Mouse (Mus musculus) neural tube, embryonic 15.5 days (tissue): ENCODE data around the gene H13. TPM values are rescaled to one million over a fixed set of nuclear protein-coding genes. Genes with fewer than 3 reads are reported as not detected.

ENCODE experiments used
- ATAC-seq: fragments of 200-750 bp; cut with Nextera tagmentation; 2 replicates; pipeline ENCODE4 v1.8.0; 2017; ENCODE audit warnings: mild to moderate bottlenecking, moderate TSS enrichment, moderate library complexity; ENCODE audit not compliant: low FRiP score
- H3K27ac ChIP-seq: fragments of 300-500 bp; sonication (generic); replicated peaks from 2 replicates; pipeline ENCODE4 v1.5.1; 2015; ENCODE audit warnings: mild to moderate bottlenecking, inconsistent platforms
- H3K27me3 ChIP-seq: fragments of 300-500 bp; sonication (generic); replicated peaks from 2 replicates; pipeline ENCODE4 v1.6.1; 2015; ENCODE audit warnings: inconsistent platforms
- H3K36me3 ChIP-seq: fragments of 300-500 bp; sonication (generic); 2 replicates; pipeline ENCODE4 v1.6.1; 2015; ENCODE audit warnings: inconsistent platforms
- H3K4me1 ChIP-seq: fragments of 300-500 bp; sonication (generic); 2 replicates; pipeline ENCODE4 v1.6.1; 2015; ENCODE audit warnings: inconsistent platforms
- H3K4me2 ChIP-seq: fragments of 300-500 bp; sonication (generic); 2 replicates; pipeline ENCODE4 v1.6.1; 2015; ENCODE audit warnings: inconsistent platforms, mild to moderate bottlenecking, moderate library complexity
- H3K4me3 ChIP-seq: fragments of 300-500 bp; sonication (generic); replicated peaks from 2 replicates; pipeline ENCODE4 v1.5.1; 2015; ENCODE audit warnings: mild to moderate bottlenecking, inconsistent platforms
- H3K9ac ChIP-seq: fragments of 300-500 bp; sonication (generic); replicated peaks from 2 replicates; pipeline ENCODE4 v1.6.1; 2015; ENCODE audit warnings: mild to moderate bottlenecking, inconsistent platforms
- H3K9me3 ChIP-seq: fragments of 300-500 bp; sonication (generic); replicated peaks from 2 replicates; pipeline ENCODE4 v1.6.1; 2016; ENCODE audit warnings: inconsistent platforms
- WGBS: fragments of 180-500 bp; shearing (Covaris S2); methylation state at CpG from one replicate; pipeline ENCODE4 v1.1.7; 2015; ENCODE audit warnings: mixed read lengths; 5-methylcytosine and 5-hydroxymethylcytosine counted together
- polyA plus RNA-seq: library from polyadenylated mRNA; unstranded; fragments of >200 nt; fragmentation: Nextera tagmentation; extraction: Ambion mirVana; gene quantifications from 2 replicates; pipeline ENCODE4 v1.2.1, GENCODE M21; 2015

Gene H13
- polyA plus RNA-seq: 152 and 155 TPM in 2 replicates

DNA sequence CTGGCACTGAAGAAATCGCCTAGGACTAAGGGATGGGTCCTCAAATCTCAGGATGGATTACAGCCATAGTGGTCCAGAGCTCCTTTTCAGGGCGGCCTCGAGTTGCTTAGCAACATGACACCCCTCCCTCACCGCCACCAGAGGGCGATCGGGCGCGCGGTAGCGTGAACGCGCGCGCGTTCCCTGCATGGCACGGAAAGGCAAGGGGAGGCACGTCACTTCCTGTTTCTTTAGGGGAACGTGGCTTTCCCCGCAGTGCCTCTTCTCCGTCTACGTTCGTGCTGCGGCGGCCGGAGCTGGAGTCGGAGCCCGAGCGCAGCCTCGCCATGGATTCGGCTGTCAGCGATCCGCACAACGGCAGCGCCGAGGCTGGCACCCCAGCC, at the start of gene H13:
TSS of gene H13 (plus strand) at position 206 of the 383 bp plus-strand sequence.
- H3K9ac ChIP-seq: peak within 1 kb of the TSS; percentile 99
- H3K4me1 ChIP-seq: peaks cover 37% of the 10 kb centered on the region
- H3K4me2 ChIP-seq: peak within 1 kb of the TSS; percentile 92
- H3K4me3 ChIP-seq: peak within 1 kb of the TSS; percentile 97
- H3K9me3 ChIP-seq: no peaks in the 10 kb centered on the region
- ATAC-seq: peak; percentile 86
- WGBS: under 1% methylated on average over 35 of the region's 35 CpGs
- peak within 1 kb of the TSS; percentile 98 for H3K27ac ChIP-seq
- no peaks in the 10 kb centered on the region for H3K27me3 ChIP-seq
- peaks cover 7% of the 10 kb centered on the region for H3K36me3 ChIP-seq

DNA sequence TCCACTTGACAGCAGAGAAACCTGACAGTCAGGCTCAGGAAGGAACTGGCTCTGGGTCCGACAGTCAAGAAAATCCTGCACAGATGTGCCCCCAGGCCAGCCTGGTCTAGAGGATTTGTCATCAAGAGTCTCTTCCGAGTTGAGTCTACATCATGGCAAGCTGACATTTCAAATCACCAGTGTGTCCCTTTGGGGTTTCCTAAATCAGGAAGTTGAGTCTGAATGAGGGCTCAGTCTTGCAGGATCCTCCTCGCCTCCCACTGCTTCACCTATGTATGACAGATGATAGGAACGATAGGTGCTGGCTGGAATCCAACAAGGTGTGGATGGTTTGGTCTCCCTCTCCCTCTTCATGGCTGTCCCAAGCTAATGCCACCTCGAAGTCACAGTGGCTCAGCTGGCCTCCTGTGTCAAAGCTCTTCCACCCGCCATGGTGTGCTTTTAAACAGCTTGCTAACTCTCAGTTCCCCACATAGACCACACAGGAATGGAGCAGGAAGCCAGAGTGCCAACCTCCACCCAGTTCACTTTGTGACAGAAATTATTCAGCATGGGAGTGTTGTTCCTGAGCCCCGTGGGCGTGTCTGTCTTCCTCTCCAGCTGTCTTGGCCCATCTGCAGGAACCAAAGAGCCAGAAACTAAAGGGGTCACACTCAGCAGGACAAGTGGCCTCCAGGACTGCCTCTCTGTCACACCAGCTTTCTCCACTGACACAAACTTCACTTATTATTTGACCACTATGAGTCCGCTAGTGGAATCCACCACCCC, 48.7 kb upstream of the H13 start:
- WGBS: 82% methylated on average over 9 of the region's 9 CpGs
- Histone ChIP-seq H3K4me2 (no peak overlapping the region), H3K9me3 (no peaks in the 10 kb centered on the region), H3K36me3 (no peaks in the 10 kb centered on the region), H3K4me1 (no peaks in the 10 kb centered on the region), H3K4me3 (no peak overlapping the region), H3K9ac (no peak overlapping the region), H3K27ac (no peak overlapping the region), H3K27me3 (peaks cover 1% of the 10 kb centered on the region)
- no peak for ATAC-seq

DNA sequence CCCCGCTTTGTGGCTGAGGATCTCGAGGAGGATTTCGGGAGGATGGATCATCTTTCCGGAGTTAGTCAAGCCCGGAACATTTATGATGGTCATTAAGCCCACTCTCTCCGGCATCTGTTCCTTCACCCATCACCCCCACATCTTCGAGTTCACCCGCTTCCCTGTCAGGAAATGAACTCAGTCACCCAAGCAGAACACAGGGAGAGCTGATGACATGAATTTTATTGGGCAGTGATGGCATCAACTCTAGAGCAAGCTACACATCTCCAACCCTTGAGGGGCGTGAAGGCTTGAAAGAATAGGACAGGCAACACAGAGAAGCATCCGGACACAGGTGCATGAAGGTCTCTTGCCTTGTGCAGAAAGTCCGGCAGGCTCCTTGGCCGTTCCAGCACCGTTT, 47.1 kb upstream of the H13 start:
- no peak overlapping the region for H3K4me2 ChIP-seq
- no peak overlapping the region for H3K27ac ChIP-seq
- no peaks in the 10 kb centered on the region for H3K9me3 ChIP-seq
- no peak for ATAC-seq
- H3K36me3 ChIP-seq: no peaks in the 10 kb centered on the region
- H3K4me3 ChIP-seq: no peak overlapping the region
- peaks cover 16% of the 10 kb centered on the region for H3K27me3 ChIP-seq
- WGBS: 72% methylated on average over 13 of the region's 13 CpGs
- peaks cover 8% of the 10 kb centered on the region for H3K4me1 ChIP-seq
- no peak overlapping the region for H3K9ac ChIP-seq

DNA sequence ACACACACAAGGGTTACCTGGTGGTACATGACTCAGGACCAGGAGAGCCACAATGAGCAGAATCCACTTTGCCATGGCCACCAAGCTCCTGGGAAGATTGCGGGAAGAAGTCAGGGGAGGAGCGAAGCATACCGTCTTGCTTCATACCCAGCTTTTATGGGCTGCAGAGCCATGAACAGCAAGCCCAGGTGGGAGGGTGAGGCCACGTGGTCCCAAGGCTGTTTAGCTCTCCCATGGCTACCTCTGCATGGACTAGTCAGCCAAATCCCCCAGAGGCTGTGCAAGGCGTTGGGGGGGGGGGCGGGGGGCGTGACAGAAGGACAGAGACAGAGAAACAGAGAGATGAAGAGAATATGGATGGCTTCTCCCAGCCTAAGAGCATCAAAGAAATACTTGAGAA, 46.3 kb upstream of the H13 start, which contains the start of gene Defb25:
TSS of gene Defb25 (minus strand) at position 101 of the 400 bp plus-strand sequence.
- WGBS: 88% methylated on average over 7 of the region's 7 CpGs
- H3K4me3 ChIP-seq: no peak within 1 kb of the TSS

DNA sequence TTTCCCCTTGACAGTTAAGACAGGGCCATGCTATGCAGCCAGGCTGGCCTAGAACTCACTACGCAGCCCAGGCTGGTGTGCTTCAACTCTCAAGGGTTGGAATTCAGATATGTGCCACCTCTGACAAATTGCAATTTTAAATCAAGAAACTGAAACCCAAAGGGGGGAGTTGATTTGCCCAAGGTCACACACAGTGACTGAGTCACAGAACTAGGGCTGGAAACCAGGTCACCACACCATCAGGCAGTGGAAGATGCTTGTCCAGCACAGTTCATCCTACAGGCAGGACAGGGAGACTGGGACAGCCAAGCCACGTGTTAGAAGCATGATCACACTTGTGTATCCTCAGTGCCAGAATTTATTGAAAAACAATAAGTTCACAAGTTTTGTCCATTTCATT, 44.7 kb upstream of the H13 start:
- H3K27me3 ChIP-seq: peaks cover 41% of the 10 kb centered on the region
- ATAC-seq: no peak

More for the DNA sequence above, 46.3 kb upstream of the H13 start, which contains the start of gene Defb25:
- H3K27ac ChIP-seq: no peak within 1 kb of the TSS
- peaks cover 11% of the 10 kb centered on the region for H3K4me1 ChIP-seq
- H3K36me3 ChIP-seq: no peaks in the 10 kb centered on the region
- no peak within 1 kb of the TSS for H3K9ac ChIP-seq
- peaks cover 24% of the 10 kb centered on the region for H3K27me3 ChIP-seq
- no peak within 1 kb of the TSS for H3K4me2 ChIP-seq
- H3K9me3 ChIP-seq: no peaks in the 10 kb centered on the region
- ATAC-seq: no peak

DNA sequence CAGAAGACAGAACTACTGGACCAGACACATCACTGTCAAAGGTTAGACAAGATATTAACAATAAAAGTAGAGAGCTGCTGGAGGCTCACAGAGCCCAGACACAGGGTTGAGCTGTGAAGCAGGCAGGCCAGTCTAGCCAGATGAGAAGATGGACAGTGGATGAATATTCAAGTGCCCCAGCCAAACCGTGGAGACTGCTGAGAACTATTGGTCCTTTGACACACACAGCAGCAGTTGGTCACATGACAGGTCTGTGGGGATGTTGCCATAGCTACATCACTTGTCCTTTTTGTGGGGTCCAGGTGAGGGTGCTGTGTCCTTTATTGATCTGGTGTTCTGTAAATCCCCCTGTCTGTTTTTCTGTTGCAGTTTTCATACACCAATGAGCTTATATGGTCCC, 44.0 kb upstream of the H13 start:
- H3K27ac ChIP-seq: no peak overlapping the region
- ATAC-seq: no peak
- H3K9ac ChIP-seq: no peak overlapping the region
- H3K9me3 ChIP-seq: no peaks in the 10 kb centered on the region
- H3K4me1 ChIP-seq: peaks cover 11% of the 10 kb centered on the region
- H3K4me3 ChIP-seq: no peak overlapping the region
- 7% methylated on average over 1 of the region's 1 CpGs for WGBS
- no peaks in the 10 kb centered on the region for H3K36me3 ChIP-seq
- H3K27me3 ChIP-seq: peaks cover 45% of the 10 kb centered on the region
- no peak overlapping the region for H3K4me2 ChIP-seq

More for the DNA sequence above, 44.7 kb upstream of the H13 start:
- no peak overlapping the region for H3K9ac ChIP-seq
- no peaks in the 10 kb centered on the region for H3K9me3 ChIP-seq
- H3K27ac ChIP-seq: no peak overlapping the region
- 87% methylated on average over 2 of the region's 2 CpGs for WGBS
- H3K4me3 ChIP-seq: no peak overlapping the region
- no peak overlapping the region for H3K4me2 ChIP-seq
- H3K36me3 ChIP-seq: no peaks in the 10 kb centered on the region
- H3K4me1 ChIP-seq: peaks cover 11% of the 10 kb centered on the region

DNA sequence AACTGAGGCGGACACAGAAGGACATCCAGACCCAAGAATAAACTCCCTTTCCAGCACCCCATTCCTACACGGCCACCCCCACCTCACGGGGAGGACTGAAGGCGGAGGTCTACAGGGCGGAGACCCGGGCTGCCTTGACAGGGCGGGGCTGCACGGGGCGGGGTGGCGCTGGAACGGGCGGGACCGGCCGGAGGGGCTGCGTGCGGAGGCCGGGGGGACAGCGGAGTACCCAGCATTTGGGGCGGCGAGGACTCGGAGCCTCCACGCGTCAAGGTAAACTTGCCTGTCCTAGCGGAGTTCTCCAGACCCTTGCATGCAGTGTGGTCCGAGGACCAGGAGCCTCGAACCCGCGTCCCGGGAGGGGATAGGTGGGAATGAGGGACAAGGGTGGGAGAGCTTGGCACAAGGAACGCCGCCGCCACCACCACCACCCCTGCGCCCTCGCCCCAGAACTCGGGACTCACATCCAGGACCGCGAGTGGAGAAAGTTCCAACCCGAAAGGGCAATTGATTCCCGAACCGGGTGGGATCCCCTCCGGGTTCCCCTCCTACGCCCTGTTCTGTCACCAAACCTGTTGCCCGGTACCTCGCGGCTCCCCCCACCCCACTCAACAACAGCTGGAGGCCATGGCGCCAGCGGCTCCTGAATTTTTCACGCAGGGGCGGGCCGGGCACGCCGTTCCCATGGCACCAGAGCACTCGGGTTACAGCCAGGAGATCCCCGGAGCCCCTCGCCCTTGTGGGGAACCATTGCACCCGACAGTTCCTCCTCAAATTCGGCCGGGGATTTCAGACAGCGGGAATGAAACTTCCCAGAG, 42.3 kb upstream of the H13 start, which contains the start of gene Rem1:
TSS of gene Rem1 (plus strand) at position 178 of the 818 bp plus-strand sequence.
- Histone ChIP-seq H3K4me3 (peak within 1 kb of the TSS; percentile 34), H3K9me3 (no peaks in the 10 kb centered on the region), H3K4me1 (peaks cover 11% of the 10 kb centered on the region), H3K36me3 (no peaks in the 10 kb centered on the region), H3K27me3 (peaks cover 45% of the 10 kb centered on the region), H3K27ac (no peak within 1 kb of the TSS), H3K4me2 (peak within 1 kb of the TSS; percentile 61), H3K9ac (peak within 1 kb of the TSS; percentile 28)
- WGBS: 2% methylated on average over 59 of the region's 59 CpGs
- no peak for ATAC-seq

DNA sequence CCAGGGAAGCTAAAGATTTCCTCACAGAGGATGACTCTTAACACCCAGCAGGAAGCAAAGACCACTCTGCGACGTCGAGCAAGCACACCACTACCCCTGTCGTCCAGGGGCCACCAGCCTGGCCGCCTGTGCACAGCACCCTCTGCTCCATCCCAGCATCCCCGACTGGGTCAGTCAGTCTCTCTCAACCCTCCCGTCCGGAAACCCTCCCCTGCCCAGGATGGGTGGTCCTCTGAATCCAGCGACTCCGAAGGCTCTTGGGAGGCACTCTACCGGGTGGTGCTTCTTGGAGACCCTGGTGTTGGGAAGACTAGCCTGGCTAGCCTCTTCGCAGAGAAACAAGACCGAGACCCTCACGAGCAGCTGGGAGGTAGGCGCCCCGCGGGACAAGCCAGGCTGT, 41.2 kb upstream of the H13 start:
- no peaks in the 10 kb centered on the region for H3K9me3 ChIP-seq
- H3K9ac ChIP-seq: no peak overlapping the region
- H3K4me2 ChIP-seq: no peak overlapping the region
- ATAC-seq: no peak
- H3K27me3 ChIP-seq: peaks cover 45% of the 10 kb centered on the region
- H3K4me1 ChIP-seq: peaks cover 11% of the 10 kb centered on the region
- H3K36me3 ChIP-seq: no peaks in the 10 kb centered on the region
- WGBS: 48% methylated on average over 17 of the region's 17 CpGs
- no peak overlapping the region for H3K4me3 ChIP-seq
- H3K27ac ChIP-seq: no peak overlapping the region

DNA sequence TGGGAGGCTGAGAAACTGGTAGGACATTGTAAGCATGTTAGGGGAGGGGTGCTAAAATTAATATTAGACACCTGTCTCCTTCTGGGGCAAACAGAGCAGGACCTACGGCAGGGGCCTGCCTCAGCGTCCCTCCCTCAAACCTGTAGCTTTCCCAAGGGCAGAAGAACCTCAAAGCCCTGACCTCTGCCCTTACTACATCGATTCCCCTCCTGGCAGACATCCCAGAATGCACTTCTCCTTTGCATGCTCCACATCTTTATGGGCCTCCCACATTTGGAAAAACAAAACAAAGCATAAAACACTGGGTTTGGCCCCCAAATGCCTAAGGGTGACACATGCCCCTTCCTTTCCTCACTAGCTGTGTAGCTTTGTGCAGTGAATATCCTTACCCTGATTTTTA, 40.0 kb upstream of the H13 start:
- H3K4me3 ChIP-seq: no peak overlapping the region
- 74% methylated on average over 3 of the region's 3 CpGs for WGBS
- ATAC-seq: no peak
- no peak overlapping the region for H3K4me2 ChIP-seq
- no peaks in the 10 kb centered on the region for H3K9me3 ChIP-seq
- no peak overlapping the region for H3K9ac ChIP-seq
- peaks cover 14% of the 10 kb centered on the region for H3K4me1 ChIP-seq
- no peaks in the 10 kb centered on the region for H3K36me3 ChIP-seq
- H3K27me3 ChIP-seq: peaks cover 45% of the 10 kb centered on the region
- H3K27ac ChIP-seq: no peak overlapping the region

DNA sequence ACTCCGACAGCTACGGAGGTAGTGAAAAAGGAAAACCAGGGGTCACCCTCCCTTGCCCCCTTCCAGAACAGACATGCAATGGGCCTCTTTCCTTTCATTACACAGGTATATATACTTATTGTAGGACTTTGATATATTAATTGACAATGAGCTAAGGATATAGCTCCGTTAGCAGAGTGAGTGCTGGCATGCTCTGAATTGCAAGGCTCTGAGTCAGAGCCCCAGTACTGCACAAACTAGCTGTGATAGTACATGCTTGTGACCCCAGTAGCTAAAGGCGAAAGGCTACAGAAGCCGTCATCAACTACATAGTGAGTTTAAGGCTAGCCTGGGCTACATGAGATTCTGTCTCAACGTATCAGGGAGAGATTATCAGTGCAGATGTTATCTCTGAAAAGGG, 39.4 kb upstream of the H13 start:
- ATAC-seq: no peak
- Histone ChIP-seq H3K4me2 (no peak overlapping the region), H3K9ac (no peak overlapping the region), H3K4me3 (no peak overlapping the region), H3K36me3 (no peaks in the 10 kb centered on the region), H3K4me1 (peaks cover 14% of the 10 kb centered on the region), H3K27me3 (peaks cover 45% of the 10 kb centered on the region), H3K27ac (no peak overlapping the region), H3K9me3 (no peaks in the 10 kb centered on the region)
- WGBS: 93% methylated on average over 6 of the region's 6 CpGs

DNA sequence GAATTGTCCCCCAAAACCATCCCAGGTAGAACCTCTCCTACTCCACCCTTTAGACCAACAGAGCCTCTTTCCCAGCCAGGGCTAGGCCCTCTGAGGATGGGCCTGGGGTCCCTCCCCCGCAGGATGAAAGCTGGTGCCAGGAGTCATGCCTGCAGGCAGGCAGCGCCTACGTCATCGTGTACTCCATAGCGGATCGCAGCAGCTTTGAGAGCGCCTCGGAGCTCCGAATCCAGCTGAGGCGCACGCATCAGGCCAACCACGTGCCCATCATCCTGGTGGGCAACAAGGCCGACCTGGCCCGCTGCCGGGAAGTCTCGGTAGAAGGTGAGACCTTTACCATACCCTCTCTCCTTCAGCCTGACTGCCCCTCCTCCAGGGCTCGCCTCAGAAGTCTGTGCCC, 35.9 kb upstream of the H13 start:
- Histone ChIP-seq H3K4me3 (no peak overlapping the region), H3K36me3 (no peaks in the 10 kb centered on the region), H3K27ac (no peak overlapping the region), H3K4me1 (peaks cover 3% of the 10 kb centered on the region; the same call in 1 of the 2 replicates), H3K4me2 (peak overlapping the region; percentile 41), H3K9ac (no peak overlapping the region), H3K9me3 (no peaks in the 10 kb centered on the region), H3K27me3 (peaks cover 17% of the 10 kb centered on the region)
- 48% methylated on average over 17 of the region's 17 CpGs for WGBS
- ATAC-seq: no peak

DNA sequence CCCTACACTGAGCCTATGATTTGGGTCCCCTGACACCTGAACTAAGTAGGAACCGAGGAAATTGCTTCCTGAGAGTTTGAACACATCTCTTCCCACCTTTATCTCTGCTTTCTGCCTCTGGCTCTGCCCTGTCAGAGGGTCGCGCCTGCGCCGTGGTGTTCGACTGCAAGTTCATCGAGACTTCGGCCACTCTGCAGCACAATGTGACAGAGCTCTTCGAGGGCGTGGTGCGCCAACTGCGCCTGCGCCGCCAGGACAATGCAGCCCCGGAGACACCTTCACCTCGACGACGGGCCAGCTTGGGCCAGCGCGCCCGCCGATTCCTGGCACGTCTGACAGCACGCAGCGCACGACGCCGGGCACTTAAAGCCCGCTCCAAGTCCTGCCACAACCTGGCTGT, 35.0 kb upstream of the H13 start:
- no peaks in the 10 kb centered on the region for H3K9me3 ChIP-seq
- H3K9ac ChIP-seq: no peak overlapping the region
- H3K27ac ChIP-seq: no peak overlapping the region
- 78% methylated on average over 29 of the region's 29 CpGs for WGBS
- H3K27me3 ChIP-seq: peaks cover 7% of the 10 kb centered on the region
- no peak for ATAC-seq
- no peaks in the 10 kb centered on the region for H3K36me3 ChIP-seq
- H3K4me3 ChIP-seq: no peak overlapping the region
- H3K4me1 ChIP-seq: peaks cover 4% of the 10 kb centered on the region
- H3K4me2 ChIP-seq: no peak overlapping the region
